Mouse (Mus musculus) embryonic facial prominence, embryonic 15.5 days (tissue): ENCODE results near the gene Syt16. TPM values are rescaled to one million over a fixed set of nuclear protein-coding genes. Genes with fewer than 3 reads are reported as not detected.
A peak's percentile ranks its signal among the peaks of the same experiment; 100 is the strongest.

ENCODE experiments used
- ATAC-seq: fragments of 200-750 bp; cut with Nextera tagmentation; 2 replicates; pipeline ENCODE4 v1.8.0; 2017; ENCODE audit warnings: low read depth, moderate TSS enrichment; ENCODE audit not compliant: insufficient number of reproducible peaks, low FRiP score, low TSS enrichment
- H3K27ac ChIP-seq: fragments of 300-500 bp; sonication (generic); replicated peaks from 2 replicates; pipeline ENCODE4 v1.5.1; 2015; ENCODE audit warnings: mild to moderate bottlenecking, inconsistent platforms
- H3K27me3 ChIP-seq: fragments of 300-500 bp; sonication (generic); 2 replicates; pipeline ENCODE4 v1.6.1; 2015; ENCODE audit warnings: inconsistent platforms
- H3K36me3 ChIP-seq: fragments of 300-500 bp; sonication (generic); 2 replicates; pipeline ENCODE4 v1.6.1; 2015; ENCODE audit warnings: mild to moderate bottlenecking, inconsistent platforms
- H3K4me1 ChIP-seq: fragments of 300-500 bp; sonication (generic); 2 replicates; pipeline ENCODE4 v1.6.1; 2015; ENCODE audit warnings: inconsistent platforms
- H3K4me2 ChIP-seq: fragments of 300-500 bp; sonication (generic); replicated peaks from 2 replicates; pipeline ENCODE4 v1.6.1; 2015; ENCODE audit warnings: mild to moderate bottlenecking, inconsistent platforms
- H3K4me3 ChIP-seq: fragments of 300-500 bp; sonication (generic); replicated peaks from 2 replicates; pipeline ENCODE4 v1.5.1; 2015; ENCODE audit warnings: mild to moderate bottlenecking, inconsistent platforms
- H3K9ac ChIP-seq: fragments of 300-500 bp; sonication (generic); 2 replicates; pipeline ENCODE4 v1.6.1; 2015; ENCODE audit warnings: inconsistent platforms
- H3K9me3 ChIP-seq: fragments of 300-500 bp; sonication (generic); replicated peaks from 2 replicates; pipeline ENCODE4 v1.6.1; 2016; ENCODE audit warnings: inconsistent platforms
- WGBS: fragments of 180-500 bp; shearing (Covaris S2); methylation state at CpG from one replicate; pipeline ENCODE4 v1.1.7; 2015; 5-methylcytosine and 5-hydroxymethylcytosine counted together
- polyA plus RNA-seq: library from polyadenylated mRNA; unstranded; fragments of >200 nt; fragmentation: Nextera tagmentation; extraction: Ambion mirVana; gene quantifications from 2 replicates; pipeline ENCODE4 v1.2.1, GENCODE M21; 2015

The Syt16 gene
- polyA plus RNA-seq, 1 experiment from 2014 or later: 5.4 TPM

DNA sequence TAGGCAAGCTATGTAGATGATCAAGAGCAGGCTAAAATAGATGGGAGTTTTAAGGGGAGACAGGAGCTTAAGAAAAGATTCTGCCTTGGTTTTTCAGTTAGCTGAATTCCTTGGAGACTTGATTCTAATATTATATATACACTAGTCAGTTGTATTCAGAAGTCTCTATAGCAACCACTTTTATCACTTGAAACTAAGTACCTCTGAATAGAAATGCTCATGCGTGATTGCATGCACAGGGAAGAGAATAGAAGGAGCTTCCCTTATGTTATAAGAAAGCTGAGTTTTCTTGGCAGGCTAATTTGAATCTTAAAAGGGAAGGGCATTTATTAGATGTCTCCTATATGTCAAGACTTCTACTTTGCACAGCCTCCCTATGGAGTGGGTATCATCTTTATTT lies 235.4 kb downstream of the Syt16 start:
- Histone ChIP-seq H3K27me3 (no peaks in the 10 kb centered on the region), H3K9me3 (no peaks in the 10 kb centered on the region), H3K4me2 (no peak overlapping the region), H3K4me1 (no peaks in the 10 kb centered on the region), H3K27ac (no peak overlapping the region), H3K9ac (no peak overlapping the region), H3K4me3 (no peak overlapping the region), H3K36me3 (no peaks in the 10 kb centered on the region)
- ATAC-seq: no peak
- WGBS: 90% methylated on average over 1 of the region's 1 CpGs

DNA sequence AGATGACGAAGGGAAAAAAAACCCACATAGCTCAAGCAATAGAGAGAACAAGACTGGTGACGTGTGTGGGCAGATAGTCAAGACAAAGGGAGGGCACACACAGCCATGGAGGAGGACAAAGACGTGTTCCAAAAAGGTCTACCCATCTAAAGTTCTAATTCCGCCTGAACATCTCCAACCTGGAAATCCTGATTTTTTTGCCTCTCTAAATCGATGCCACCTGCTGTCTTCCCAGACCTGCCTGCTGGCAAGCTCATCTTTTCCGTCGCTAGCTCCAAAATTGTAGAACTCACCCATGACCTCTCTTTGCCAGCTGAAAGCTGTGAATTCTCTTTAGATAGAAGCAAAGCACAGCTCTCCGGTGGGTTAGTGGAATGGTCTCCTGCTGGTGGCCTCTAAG lies 238.7 kb downstream of the Syt16 start:
- Histone ChIP-seq H3K4me2 (no peak overlapping the region), H3K27me3 (no peaks in the 10 kb centered on the region), H3K4me3 (no peak overlapping the region), H3K36me3 (no peaks in the 10 kb centered on the region), H3K4me1 (no peaks in the 10 kb centered on the region), H3K27ac (no peak overlapping the region), H3K9ac (no peak overlapping the region), H3K9me3 (no peaks in the 10 kb centered on the region)
- 85% methylated on average over 8 of the region's 8 CpGs for WGBS
- ATAC-seq: no peak

DNA sequence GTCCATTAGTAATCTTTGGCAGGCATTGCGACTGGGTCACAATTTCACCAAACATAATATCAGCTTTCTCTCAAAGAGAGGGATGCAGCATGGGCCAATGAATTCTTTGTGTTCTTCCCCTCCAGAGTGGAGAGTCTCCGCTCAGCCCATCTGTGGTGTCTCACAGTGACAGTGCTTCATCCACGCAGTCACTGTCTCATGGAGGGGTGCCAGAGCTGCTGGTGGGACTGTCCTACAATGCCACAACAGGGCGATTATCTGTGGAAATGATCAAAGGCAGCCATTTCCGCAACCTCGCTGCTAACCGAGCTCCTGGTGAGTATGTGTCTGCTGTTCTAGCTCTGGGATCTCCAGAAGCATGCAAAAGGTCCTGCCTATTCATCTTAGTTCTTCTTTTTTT lies 240.6 kb downstream of the Syt16 start:
- Histone ChIP-seq H3K36me3 (no peaks in the 10 kb centered on the region), H3K9ac (no peak overlapping the region), H3K4me2 (no peak overlapping the region), H3K9me3 (no peaks in the 10 kb centered on the region), H3K27ac (no peak overlapping the region), H3K27me3 (no peaks in the 10 kb centered on the region), H3K4me3 (no peak overlapping the region), H3K4me1 (no peaks in the 10 kb centered on the region)
- WGBS: 69% methylated on average over 7 of the region's 7 CpGs
- no peak for ATAC-seq

DNA sequence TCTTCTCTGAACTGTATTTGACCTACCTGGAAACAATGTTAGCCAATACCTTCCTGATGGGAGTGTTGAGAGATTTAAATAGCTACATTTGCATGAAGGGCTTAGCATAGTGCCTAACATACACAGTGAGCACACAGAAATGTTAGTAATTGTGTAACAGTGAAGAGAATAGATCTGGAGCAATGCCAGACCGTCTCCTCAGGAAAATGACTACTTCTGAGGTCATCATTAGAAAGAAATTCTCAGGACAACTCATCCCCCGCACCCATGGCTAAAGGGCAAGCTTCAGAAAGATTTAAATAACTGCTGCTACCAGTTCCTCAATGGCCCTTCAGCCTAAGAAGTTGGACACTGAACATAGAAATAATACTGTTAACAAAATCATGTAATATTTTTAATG lies 241.3 kb downstream of the Syt16 start:
- Histone ChIP-seq H3K27ac (no peak overlapping the region), H3K9ac (no peak overlapping the region), H3K36me3 (no peaks in the 10 kb centered on the region), H3K27me3 (no peaks in the 10 kb centered on the region), H3K4me3 (no peak overlapping the region), H3K4me2 (no peak overlapping the region), H3K9me3 (no peaks in the 10 kb centered on the region), H3K4me1 (no peaks in the 10 kb centered on the region)
- no peak for ATAC-seq
- WGBS: 79% methylated on average over 2 of the region's 2 CpGs

DNA sequence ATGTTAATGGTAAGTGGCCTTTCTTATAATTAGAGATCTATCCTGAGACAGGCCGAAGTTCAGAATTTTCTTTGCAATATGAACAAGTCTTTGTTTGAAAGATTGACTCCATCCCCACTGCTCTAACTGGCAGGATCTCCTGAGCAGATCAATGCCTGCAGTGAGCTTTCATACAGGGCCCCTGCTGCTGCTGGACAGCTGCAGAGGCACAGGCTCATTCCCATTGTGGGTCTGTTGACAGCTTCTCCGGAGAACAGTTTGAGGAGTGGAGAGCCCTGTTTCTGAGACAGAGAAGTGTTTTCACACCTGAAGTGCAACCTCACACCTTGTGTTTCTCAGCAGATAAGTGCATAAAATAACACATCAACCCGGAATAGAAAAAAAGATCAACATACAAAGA lies 267.4 kb downstream of the Syt16 start:
- Histone ChIP-seq H3K9me3 (no peaks in the 10 kb centered on the region), H3K4me3 (no peak overlapping the region), H3K27me3 (no peaks in the 10 kb centered on the region), H3K36me3 (no peaks in the 10 kb centered on the region), H3K4me2 (no peak overlapping the region), H3K9ac (no peak overlapping the region), H3K4me1 (no peaks in the 10 kb centered on the region), H3K27ac (no peak overlapping the region)
- WGBS: 67% methylated on average over 3 of the region's 3 CpGs
- ATAC-seq: no peak

DNA sequence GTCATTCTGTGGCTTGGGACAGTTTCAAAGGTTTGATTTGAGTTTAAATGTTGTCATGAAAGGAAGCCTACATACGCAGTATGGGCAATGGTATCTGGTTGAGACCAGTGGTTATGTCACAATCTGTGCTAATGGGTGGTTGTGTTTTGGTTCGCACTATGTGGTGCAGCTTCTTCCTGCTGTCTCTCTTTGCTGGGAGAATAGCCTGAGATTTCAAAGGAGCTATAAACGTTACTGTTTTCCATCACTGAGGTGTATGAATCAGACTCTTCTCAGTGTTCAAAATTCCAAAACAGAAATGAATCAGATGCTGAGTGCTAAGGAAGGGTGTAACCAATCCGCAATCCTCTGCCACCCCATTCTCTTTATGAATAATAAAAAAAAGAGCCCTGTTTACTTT lies 269.6 kb downstream of the Syt16 start:
- Histone ChIP-seq H3K4me3 (no peak overlapping the region), H3K36me3 (no peaks in the 10 kb centered on the region), H3K9me3 (no peaks in the 10 kb centered on the region), H3K4me2 (no peak overlapping the region), H3K27ac (no peak overlapping the region), H3K9ac (no peak overlapping the region), H3K27me3 (no peaks in the 10 kb centered on the region), H3K4me1 (no peaks in the 10 kb centered on the region)
- WGBS: 87% methylated on average over 4 of the region's 4 CpGs
- no peak for ATAC-seq

DNA sequence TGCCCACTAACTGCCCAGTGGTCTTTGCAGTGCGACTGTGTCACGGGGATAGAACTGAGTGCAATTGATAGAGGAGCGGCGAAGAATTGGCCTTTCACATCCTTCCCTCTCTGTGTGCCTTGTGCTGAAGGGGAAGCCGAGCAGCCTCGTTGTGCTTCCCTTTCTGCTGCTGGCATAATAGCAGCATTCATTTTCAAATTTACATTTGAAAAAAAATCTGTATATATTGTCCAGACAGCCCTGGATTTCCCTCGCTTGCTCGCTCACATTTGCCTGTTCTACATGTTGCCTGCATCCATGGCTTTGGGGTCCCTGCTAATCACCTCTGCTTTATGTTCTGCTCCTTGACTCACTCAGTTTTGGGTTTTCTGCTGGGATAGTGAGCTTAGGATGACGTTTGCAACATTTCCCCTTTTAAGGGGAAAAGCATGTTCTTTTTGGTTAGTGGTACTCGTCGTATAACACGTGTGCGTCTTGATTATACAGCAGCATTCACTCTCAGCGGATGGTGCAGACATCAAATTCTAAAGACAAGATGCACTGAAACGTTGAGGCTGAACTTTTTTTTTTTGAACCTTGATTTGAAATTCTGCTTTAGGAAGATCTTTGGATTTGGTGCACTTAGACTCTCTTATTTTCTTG lies 271.3 kb downstream of the Syt16 start:
- ATAC-seq: no peak
- 83% methylated on average over 15 of the region's 15 CpGs for WGBS
- Histone ChIP-seq H3K27ac (no peak overlapping the region), H3K36me3 (no peaks in the 10 kb centered on the region), H3K27me3 (no peaks in the 10 kb centered on the region), H3K9me3 (no peaks in the 10 kb centered on the region), H3K4me1 (no peaks in the 10 kb centered on the region), H3K4me3 (no peak overlapping the region), H3K9ac (no peak overlapping the region), H3K4me2 (no peak overlapping the region)

DNA sequence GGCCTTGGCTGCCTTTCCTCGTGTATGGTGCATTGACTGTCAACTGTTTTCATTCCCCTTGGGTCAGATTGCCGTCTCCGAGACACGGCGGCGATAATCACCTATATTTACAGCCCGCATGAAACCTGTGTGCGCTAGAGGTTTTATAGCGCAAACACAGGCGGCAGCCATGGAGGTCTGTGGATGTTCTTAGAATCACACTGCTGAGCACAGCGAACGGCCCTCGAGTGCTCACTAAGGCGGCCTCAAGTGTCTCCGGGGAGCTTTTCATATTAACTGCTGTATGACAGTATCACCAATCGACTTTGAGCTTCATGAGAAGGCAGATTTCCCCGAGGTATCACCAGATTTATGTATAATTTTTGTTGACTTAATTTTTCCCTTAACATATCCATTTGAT lies 275.1 kb downstream of the Syt16 start:
- H3K9ac ChIP-seq: no peak overlapping the region
- H3K4me3 ChIP-seq: no peak overlapping the region
- no peaks in the 10 kb centered on the region for H3K27me3 ChIP-seq
- no peaks in the 10 kb centered on the region for H3K9me3 ChIP-seq
- no peaks in the 10 kb centered on the region for H3K36me3 ChIP-seq
- H3K4me1 ChIP-seq: no peaks in the 10 kb centered on the region
- H3K27ac ChIP-seq: no peak overlapping the region
- H3K4me2 ChIP-seq: no peak overlapping the region
- ATAC-seq: no peak
- WGBS: 90% methylated on average over 17 of the region's 17 CpGs

DNA sequence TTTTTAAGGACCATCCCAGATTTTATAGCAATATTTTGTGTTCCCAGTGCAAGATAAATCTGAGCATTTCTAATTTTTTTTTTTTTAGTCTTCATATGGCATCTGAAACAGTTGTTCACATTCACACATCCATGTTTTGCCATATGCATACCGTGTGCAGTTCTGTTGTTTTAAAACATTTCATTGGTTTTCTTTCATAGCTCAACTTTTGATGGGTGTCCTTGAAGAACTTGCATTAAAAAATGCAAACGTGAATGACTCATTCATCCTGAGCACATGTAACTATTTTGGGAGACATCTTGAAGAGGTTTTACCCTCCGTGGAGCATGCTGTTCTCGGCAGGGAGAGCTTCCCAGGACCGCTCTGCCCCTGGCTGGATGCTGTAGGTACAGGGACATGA lies 279.8 kb downstream of the Syt16 start:
- Histone ChIP-seq H3K9ac (no peak overlapping the region), H3K27me3 (peaks cover 2% of the 10 kb centered on the region; the same call in 1 of the 2 replicates), H3K4me2 (no peak overlapping the region), H3K27ac (no peak overlapping the region), H3K9me3 (no peaks in the 10 kb centered on the region), H3K36me3 (no peaks in the 10 kb centered on the region), H3K4me1 (no peaks in the 10 kb centered on the region), H3K4me3 (no peak overlapping the region)
- no peak for ATAC-seq
- 62% methylated on average over 5 of the region's 5 CpGs for WGBS

DNA sequence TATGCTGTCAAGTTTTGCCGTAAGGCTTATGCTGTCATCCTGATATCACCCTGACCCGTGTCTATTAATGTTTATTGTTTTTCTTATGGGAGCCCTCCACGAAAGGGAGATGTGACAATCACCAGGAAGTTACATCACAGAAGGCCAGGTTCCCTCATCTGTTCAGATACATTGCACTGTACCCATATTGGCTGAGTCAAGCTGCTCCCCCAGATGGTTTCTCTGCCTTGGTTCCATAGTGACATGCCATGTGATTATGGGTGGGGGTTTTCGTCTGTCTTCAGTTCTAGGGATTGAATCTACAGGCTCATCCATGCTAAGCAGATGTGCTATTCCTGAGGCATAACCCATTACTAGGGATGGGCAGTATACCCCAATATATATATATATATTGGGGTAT lies 283.9 kb downstream of the Syt16 start:
- no peaks in the 10 kb centered on the region for H3K36me3 ChIP-seq
- no peak for ATAC-seq
- peaks cover 11% of the 10 kb centered on the region for H3K4me1 ChIP-seq
- no peak overlapping the region for H3K27ac ChIP-seq
- no peak overlapping the region for H3K9ac ChIP-seq
- 76% methylated on average over 4 of the region's 4 CpGs for WGBS
- H3K4me2 ChIP-seq: no peak overlapping the region
- H3K9me3 ChIP-seq: no peaks in the 10 kb centered on the region
- no peak overlapping the region for H3K4me3 ChIP-seq
- H3K27me3 ChIP-seq: peaks cover 31% of the 10 kb centered on the region

DNA sequence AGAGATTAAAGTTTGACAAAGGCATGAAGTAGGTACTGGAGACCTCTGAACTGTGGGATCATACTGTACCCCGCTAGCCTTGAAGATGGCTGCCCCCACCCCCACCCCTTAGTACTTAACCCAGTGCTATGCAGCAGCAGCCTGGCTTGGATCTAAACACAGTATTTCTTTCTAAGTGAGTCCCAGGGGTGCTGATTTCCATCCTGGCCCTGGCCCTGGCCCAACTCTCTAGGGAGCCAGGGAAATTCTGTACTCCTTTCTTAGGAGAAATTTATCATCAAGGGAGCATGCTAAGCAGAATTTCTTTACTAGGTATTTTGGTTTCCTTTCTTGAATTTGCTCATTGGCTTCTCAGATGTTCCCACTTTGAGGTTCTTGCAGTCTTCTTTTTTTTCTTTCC lies 285.4 kb downstream of the Syt16 start:
- Histone ChIP-seq H3K9me3 (no peaks in the 10 kb centered on the region), H3K4me3 (no peak overlapping the region), H3K4me2 (no peak overlapping the region), H3K27ac (no peak overlapping the region), H3K36me3 (no peaks in the 10 kb centered on the region), H3K27me3 (peaks cover 31% of the 10 kb centered on the region), H3K9ac (no peak overlapping the region), H3K4me1 (peaks cover 11% of the 10 kb centered on the region)
- WGBS: 79% methylated on average over 1 of the region's 1 CpGs
- no peak for ATAC-seq

DNA sequence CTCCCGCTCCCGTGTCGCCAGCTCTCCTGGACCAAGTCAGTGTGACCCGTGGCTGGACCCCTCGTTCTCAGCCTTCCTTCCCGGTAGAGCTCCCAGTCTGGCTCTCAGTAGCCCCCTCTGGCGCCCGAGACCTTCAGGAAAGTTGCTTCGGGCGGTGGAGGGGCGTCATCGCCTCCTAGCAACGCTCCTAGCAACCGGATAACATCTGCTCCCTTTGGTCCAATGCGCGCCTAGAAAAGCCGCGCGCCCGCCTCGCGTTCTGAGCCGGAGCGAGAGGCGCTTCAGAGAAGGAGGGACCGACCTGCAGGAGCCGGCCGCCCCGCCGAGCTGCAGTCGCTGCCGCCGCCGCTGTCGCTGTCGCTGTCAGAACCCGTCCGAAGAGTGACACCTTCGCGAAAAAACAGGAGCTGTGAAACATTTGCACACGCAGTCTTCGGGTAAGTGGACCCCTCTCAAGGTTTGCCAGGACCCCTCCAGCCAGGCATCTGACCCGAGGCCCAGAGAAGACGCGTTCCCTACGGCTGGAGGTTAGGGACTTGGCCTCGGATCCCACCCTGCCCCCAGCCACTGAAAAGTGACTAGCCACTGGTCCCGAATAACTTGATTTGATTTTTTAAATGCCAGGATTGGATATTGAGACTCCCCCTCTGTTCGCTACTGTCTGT lies 286.7 kb downstream of the Syt16 start:
- peak overlapping the region; percentile 43 for H3K4me3 ChIP-seq
- H3K36me3 ChIP-seq: no peaks in the 10 kb centered on the region
- under 1% methylated on average over 49 of the region's 49 CpGs for WGBS
- H3K4me2 ChIP-seq: peak overlapping the region; percentile 81
- no peak overlapping the region for H3K9ac ChIP-seq
- no peak overlapping the region for H3K27ac ChIP-seq
- H3K4me1 ChIP-seq: peaks cover 11% of the 10 kb centered on the region
- ATAC-seq: peak; percentile 90
- H3K27me3 ChIP-seq: peaks cover 31% of the 10 kb centered on the region
- no peaks in the 10 kb centered on the region for H3K9me3 ChIP-seq
